Mouse (Mus musculus): ENCODE results near the gene 1700030J22Rik. TPM values are rescaled to one million over a fixed set of nuclear protein-coding genes. Genes with fewer than 3 reads are reported as not detected.

Gene 1700030J22Rik
- 3.9 and 4.4 TPM in 2 replicates for polyA plus RNA-seq (2012; rRNA removed)

DNA sequence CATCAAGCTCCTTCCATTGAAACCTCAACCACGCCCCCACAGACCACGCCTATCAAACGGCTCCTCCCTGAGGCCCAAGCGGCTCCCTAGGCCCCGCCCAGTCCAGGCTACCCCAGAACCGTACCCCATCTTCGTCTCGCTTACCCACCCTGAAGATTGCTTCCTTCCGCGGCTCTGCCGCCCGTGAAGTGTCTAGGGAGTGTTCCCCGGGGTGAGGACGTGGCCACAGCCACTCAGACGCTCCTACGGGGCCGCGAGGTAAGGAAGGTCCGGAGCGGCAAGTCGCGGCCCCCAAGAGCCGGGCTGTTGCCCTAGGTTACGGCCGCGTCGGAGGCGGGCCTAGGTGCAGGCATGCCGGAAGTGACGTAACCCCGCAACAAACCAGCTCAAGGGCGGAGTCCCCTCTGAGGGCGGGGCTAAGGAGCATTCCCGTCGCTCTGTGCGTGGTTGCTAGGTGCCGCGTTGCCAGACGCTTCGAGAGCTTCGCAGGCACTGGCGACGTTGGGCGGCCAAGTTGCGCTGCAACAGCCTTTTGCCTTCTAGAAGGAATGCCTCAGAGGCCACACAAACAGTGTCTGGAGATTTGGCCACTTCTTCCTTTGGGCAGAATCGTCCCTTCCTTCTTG lies at the start of gene 1700030J22Rik:
1700030J22Rik (minus strand) TSS at position 329 of the 626 bp plus-strand sequence.

DNA sequence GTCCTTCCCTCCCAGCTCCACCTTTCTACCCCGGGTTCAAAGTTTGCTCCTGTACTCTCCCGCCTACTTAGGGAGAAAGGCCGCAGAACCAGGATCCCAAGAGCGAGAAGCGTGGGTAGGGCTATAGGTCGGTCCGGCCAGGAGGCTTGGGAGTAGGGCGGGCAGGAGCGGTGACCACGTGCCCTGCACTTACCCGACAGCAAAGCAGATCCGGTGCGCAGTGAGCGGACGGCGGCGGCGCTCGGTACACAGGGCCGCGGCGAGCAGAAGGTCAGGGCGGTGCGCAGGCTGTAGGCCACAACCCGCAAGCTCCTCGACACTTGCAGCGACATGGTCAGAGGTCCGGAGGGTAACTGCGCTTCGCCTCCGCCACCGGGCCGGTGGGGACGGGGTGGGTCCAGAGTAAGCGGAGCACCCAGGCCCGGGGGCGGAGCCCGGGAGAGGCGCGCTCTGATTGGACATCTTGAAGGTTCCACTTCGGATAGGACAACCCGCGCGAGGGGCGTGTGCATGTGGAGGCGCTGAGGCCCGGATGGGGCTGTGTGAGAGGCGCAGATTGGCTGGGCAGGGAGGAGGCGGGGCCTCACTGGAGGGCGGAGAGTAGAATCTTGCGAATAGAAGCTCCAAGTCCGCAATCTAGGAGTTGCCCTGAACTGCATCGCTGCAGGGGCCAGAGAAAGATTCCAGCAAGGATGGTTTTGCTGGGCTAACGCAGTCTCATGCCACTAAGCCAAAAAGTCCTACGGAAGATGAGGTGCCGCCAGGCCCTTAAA lies 14.5 kb upstream of the 1700030J22Rik start, which contains the start of gene Gcsh:
Gcsh (minus strand) TSS at position 443 of the 773 bp plus-strand sequence.

GRCm38 (mm10) chr8:116943161-116943554 lies 35.6 kb downstream of the 1700030J22Rik start, which contains the start of gene Atmin:
Atmin (plus strand) TSS chr8:116943393.

GRCm38 (mm10) chr8:116921337-116922059 lies 57.3 kb downstream of the 1700030J22Rik start, which contains the start of the genes Cmc2 and Cenpn:
Cmc2 (minus strand) TSS chr8:116921455.
Cenpn (plus strand) TSS chr8:116921730.

Other genes starting within 250 kb of the 1700030J22Rik start
- 2.0 and 2.7 TPM in 2 replicates for gene Cdyl2, start 246.0 kb downstream of the 1700030J22Rik start, polyA plus RNA-seq (2012; rRNA removed)
- 20.2 and 23.7 TPM in 2 replicates for gene Cmc2, start 57.5 kb downstream of the 1700030J22Rik start, polyA plus RNA-seq (2012; rRNA removed)
- 20.0 and 25.6 TPM in 2 replicates for gene Cenpn, start 57.2 kb downstream of the 1700030J22Rik start, polyA plus RNA-seq (2012; rRNA removed)
- gene Atmin, start 35.6 kb downstream of the 1700030J22Rik start, polyA plus RNA-seq (2012; rRNA removed), result 20.0 and 20.2 TPM in 2 replicates
- 64.3 and 64.5 TPM in 2 replicates for gene Gcsh, start 14.6 kb upstream of the 1700030J22Rik start, polyA plus RNA-seq (2012; rRNA removed)
- gene Pkd1l2, start 103.5 kb upstream of the 1700030J22Rik start, polyA plus RNA-seq (2012; rRNA removed), result 0.01 and 0.05 TPM in 2 replicates
- 0.06 and 0.14 TPM in 2 replicates for gene Bco1, start 116.9 kb upstream of the 1700030J22Rik start, polyA plus RNA-seq (2012; rRNA removed)
- gene Gan, start 179.2 kb upstream of the 1700030J22Rik start, polyA plus RNA-seq (2012; rRNA removed), result 8.8 and 9.2 TPM in 2 replicates

Measured in central nervous system, embryonic 14 days (tissue).